Mouse (Mus musculus): ENCODE measurements around the gene Zfp346. TPM values are rescaled to one million over a fixed set of nuclear protein-coding genes. Genes with fewer than 3 reads are reported as not detected.

Gene Zfp346
- total RNA-seq, 4 experiments from 2014 or later, result 13.0 to 15.8 (median 14.1) TPM

Other genes with a start within 250 kb of the Zfp346 start
- gene Unc5a, start 155.9 kb upstream of the Zfp346 start, total RNA-seq (2022), result 10 to 100 TPM in 2 of 4 experiments, 1 to 10 TPM in 2; 8.6 to 10.9 (median 10.2) TPM
- gene Hk3, start 83.9 kb upstream of the Zfp346 start, total RNA-seq (2022), result under 1 TPM; 0.25 to 0.46 (median 0.31) TPM
- gene Uimc1, start 5.0 kb upstream of the Zfp346 start, total RNA-seq (2022), result 10 to 100 TPM; 10.0 to 14.3 (median 12.3) TPM
- not detected for gene Gm17617, start 28.2 kb downstream of the Zfp346 start, total RNA-seq (2022)
- gene Fgfr4, start 47.3 kb downstream of the Zfp346 start, total RNA-seq (2022), result 1 to 10 TPM in 3 of 4 experiments, under 1 TPM in 1; 0.62 to 1.4 (median 1.4) TPM
- gene Nsd1, start 104.5 kb downstream of the Zfp346 start, total RNA-seq (2022), result 10 to 100 TPM; 43.6 to 62.2 (median 47.4) TPM
- 10 to 100 TPM; 12.6 to 19.7 (median 16.9) TPM for gene Prelid1, start 215.2 kb downstream of the Zfp346 start, total RNA-seq (2022)
- gene Rab24, start 216.6 kb downstream of the Zfp346 start, total RNA-seq (2022), result 10 to 100 TPM; 32.0 to 37.3 (median 34.5) TPM
- not detected for gene Mxd3, start 224.5 kb downstream of the Zfp346 start, total RNA-seq (2022)

All from gastrocnemius, adult 8-10 months (tissue).